Mouse (Mus musculus): ENCODE data around the gene Galk1.

Gene Galk1

GRCm38 (mm10) chr11:116009661-116010060 lies 2.9 kb downstream of the Galk1 start:
- no peak for DNase-seq

- DNase-seq, result no peak
These were observed 3.6 kb downstream of the Galk1 start for GRCm38 (mm10) chr11:116008832-116009375.

DNA sequence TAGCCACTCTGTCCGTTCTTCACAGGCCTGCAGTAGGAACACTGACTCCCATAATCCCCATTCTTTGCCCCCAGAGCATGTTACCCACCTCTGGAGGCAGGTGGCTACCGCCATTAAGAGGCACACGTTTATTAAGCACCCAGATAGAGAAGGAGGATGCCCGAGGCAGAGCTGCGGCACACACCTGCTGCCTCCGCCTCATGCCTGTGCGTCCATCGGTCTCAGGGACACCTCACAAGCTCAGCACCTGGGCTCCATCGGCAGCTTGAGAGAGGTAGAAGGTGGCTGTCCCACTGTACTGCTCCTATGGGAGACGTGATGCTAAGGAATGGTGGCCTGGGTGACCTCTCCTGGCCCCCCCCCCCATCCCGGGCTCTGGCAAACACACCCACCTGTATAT lies 4.1 kb downstream of the Galk1 start:
- no peak for DNase-seq

DNA sequence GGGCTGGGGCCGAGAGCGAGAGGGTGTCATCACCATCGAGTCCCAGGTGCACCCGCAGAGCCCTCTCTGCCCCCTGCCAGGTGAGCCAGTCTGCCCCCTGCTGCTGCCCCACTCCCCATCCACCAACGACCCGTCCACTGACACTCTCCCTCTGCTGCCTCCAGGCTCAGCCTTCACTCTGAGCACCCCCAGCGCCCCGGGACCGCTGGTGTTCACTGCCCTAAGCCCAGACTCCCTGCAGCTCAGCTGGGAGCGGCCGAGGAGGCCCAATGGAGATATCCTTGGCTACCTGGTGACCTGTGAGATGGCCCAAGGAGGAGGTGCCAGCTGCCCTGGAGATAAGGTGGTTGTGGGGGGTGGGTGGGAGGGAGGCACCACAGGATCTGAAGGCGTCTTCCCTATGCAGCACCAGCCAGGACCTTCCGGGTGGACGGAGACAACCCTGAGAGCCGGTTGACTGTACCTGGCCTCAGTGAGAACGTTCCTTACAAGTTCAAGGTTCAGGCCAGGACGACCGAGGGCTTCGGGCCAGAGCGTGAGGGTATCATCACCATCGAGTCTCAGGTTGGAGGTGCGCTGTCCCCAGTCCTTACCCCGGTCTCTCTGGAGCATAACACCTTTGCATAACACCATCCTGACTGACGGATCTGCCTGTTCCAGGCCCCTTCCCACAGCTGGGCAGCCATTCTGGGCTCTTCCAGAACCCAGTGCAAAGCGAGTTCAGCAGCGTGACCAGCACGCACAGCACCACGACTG lies 5.2 kb downstream of the Galk1 start:
- no peak for DNase-seq

DNA sequence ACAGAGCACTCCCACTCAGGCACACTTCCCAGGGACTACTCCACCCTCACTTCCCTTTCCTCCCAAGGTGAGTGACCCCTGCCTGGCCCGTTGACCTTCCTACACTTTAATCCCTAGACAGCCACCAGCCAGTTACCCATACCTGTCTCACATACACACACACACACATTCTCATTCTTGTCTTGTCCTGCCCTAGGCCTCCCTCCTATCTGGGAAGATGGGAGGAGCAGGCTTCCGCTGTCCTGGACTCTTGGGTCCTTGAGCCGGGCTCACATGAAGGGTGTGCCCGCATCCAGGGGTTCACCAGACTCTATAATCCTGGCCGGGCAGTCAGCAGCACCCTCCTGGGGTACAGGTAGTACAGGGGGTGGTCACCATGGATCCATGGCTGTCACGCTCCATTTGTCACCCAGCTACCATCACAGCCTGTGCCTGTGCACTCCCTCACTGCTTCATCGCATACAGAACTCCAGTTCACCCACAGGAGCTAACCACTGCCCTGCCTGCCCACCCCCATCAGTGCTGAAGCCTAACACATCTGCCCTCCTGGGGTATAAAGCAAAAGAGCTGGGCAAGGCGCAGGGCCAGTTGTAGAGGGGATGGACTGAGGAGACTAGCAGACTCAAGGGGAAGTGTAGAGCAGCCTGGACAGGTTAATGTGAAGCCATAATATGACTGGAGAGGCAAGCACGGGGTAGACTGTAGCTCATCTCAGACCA lies 6.7 kb downstream of the Galk1 start:
- no peak for DNase-seq

DNA sequence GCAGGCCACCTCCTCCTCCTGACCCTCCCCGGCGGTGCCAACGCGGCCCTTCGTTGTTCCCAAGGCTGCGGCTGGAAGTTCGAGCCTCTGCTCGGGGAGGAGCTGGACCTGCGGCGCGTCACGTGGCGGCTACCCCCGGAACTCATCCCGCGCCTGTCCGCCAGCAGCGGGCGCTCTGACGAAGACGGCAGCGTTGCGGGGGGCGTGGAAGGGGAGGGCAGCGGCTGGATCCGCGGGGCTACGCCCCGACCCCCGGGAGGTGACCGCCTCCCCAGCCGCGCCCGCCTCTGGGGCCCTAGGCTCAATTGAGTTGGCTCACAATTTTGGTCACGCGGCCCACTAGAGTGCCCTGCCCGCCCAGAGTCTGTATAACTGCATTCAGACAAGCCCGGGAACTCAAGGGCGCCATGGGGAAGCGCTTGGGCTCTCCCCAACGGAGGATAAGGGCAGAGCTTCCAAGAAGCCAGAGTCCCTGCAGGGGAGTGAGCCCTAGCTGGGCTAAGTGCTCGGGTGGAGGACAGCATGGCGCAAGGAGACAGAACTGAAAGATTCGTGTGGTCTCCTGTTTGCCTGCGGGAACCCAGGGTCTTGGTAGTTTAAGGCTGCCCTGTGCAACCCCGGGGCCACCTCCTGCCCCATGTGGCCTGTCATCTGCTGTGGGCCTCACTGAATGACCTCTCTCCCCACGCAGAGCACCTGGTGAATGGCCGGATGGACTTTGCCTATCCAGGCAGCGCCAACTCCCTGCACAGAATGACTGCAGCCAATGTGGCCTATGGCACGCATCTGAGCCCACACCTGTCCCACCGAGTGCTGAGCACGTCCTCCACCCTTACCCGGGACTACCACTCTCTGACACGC lies 7.4 kb downstream of the Galk1 start:
- DNase-seq, result peak; percentile 73

DNA sequence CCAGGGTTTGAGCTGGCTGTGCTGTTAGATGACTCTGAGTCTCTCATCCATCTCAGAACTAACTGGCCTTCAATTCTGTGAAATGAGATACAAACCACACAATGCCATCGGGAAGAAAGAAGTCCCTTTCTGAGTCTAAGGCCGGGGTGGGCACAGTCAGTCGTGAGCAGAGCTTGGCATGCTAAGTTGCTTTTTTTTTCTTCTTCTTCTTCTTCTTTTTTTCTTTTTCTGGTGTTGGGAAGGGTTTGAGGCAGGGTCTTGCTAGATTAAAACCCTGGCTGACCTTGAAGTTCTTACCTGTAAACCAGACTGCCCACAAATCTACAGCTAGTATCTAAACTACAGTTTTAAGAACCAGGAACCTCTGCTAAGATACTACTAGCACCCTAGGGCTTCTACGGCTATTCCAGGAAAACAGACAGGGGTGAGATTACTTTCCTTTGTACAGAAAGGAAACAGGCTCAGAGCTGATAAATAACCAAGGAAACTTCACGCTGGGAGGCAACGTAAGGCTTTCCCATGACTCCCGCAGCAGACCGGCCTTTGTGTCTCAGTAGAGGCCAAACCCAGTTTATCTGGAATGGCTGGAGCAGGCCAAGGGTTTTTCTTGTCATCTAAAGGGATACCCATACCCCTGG lies 8.2 kb downstream of the Galk1 start:
- DNase-seq, result no peak

DNA sequence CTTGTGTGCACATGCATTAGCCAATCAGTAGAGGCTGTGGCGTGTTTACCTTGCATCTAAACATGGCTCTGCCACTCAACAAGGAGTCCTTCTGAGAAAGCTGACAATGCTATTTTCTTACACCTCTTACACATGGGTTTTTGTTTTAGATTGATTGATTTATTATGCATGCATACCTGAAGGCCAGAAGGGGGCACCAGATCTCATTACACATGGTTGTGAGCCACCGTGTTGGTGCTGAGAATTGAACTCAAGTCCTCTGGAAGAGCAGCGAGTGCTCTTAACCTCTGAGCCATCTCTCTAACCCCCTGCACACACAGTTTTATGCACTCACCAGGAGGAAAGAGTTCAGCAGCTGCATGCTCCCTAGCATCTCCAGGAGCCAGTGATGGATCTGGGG lies 9.6 kb downstream of the Galk1 start:
- DNase-seq, result no peak

DNA sequence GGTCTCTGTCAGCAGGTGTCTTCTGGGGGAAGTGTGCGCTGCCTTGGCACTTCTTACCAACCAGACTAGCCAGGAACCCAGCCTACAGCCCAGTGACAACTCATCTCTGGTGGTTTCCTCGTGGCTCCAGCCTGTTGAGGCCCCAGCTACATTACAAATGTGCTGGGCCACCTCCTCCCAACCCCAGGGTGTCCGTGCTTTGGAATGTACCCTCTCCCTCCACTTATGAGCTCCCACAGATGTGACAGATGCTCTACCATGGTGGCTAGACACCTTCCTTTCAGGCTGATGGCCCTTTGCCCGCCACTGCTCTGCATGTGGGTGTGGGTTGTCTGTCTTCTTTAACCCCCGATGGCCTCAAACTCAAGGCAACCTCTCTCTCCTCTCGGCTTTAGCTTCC lies 10.8 kb downstream of the Galk1 start:
- no peak for DNase-seq

DNA sequence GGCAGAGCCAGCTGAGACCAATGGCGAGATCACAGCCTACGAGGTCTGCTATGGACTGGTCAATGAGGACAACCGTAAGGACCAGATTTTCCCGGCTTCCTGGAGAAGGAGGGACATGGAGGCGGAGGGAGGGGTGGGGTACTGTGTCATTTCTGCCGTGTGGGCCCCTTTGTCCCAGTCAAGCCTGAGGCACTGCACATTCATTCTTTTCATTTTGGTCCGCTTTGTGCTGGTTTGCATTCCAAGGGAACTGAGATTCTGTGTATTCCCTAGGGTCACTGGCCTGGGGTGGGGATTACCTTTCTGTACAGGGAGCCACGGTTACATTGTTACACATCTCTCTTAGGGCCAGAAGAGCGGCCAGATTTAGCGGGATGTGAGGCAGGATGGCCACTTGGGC lies 11.9 kb downstream of the Galk1 start:
- DNase-seq, result no peak

DNA sequence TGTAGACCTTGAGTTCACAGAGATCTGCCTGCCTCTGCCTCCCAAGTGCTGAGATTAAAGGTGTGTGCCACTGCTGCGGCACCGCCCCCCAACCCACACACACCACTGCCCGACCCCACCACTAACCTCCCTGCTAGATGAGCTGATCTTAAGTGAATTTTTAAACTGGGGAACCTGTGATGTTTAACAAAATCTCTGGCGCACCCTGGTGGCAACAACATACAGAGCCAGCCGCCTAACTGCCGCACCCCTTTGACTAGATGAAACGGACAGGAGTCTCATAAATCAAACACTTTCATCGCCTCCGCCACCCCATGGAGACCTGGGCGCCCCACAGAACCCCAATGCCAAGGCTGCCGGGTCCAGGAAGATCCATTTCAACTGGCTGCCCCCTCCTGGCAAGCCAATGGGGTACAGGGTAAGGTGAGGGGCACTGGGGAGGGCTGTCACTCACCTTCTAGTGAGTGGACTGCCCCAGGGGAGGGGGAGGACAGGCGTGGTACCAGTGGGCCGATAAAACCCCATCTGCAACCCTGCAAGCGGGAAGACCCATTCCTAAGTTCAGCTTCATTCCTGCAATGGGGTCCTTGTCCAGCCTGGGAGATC lies 12.9 kb downstream of the Galk1 start:
- DNase-seq, result peak; percentile 84

GRCm38 (mm10) chr11:115999027-115999426 lies 13.5 kb downstream of the Galk1 start:
- DNase-seq, result no peak

DNA sequence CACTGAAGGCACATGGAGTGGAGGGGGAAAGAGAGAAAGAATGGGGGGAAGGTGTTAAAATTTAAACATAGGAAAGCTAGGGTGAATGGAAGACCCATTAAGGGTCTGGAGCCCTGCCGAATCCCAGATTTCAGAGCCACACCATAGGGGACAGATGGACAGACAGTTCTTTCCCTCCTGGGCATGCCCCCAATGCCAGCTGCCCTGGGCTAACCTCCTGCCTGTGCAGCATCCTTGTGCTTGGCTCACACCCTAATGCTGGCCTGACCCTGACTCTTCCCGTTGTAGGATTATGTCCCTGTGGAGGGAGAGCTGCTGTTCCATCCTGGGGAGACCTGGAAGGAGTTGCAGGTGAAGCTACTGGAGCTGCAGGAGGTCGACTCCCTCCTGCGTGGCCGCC lies 14.9 kb downstream of the Galk1 start:
- DNase-seq, result no peak

- no peak for DNase-seq
These were observed 15.5 kb downstream of the Galk1 start for GRCm38 (mm10) chr11:115997047-115997446.

- no peak for DNase-seq
These were observed 17.3 kb downstream of the Galk1 start for GRCm38 (mm10) chr11:115995256-115995655.

- DNase-seq, result no peak
These were observed 20.4 kb downstream of the Galk1 start for GRCm38 (mm10) chr11:115992098-115992497.

DNA sequence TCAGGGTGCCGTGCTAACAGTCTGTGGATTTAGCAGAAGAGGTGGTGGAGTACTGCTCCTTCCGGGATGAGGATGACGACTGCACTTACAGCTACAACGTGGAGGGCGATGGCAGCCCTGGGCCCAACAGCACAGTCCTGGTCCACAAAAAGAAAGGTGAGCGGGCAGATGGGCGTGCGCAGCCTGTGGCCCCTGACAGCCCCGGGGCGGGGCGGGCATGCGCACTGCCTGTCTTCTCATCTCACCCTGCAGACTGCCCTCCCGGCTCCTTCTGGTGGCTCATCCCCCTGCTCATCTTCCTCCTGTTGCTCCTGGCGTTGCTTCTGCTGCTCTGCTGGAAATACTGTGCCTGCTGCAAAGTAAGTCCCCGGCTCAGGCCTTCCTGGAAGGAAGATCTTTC lies 22.8 kb downstream of the Galk1 start:
- no peak for DNase-seq

GRCm38 (mm10) chr11:115983291-115983690 lies 29.2 kb downstream of the Galk1 start:
- DNase-seq, result no peak

- no peak for DNase-seq
These were observed 30.0 kb downstream of the Galk1 start for GRCm38 (mm10) chr11:115982472-115982871.

GRCm38 (mm10) chr11:115975544-115975943 lies 37.0 kb downstream of the Galk1 start:
- no peak for DNase-seq

DNA sequence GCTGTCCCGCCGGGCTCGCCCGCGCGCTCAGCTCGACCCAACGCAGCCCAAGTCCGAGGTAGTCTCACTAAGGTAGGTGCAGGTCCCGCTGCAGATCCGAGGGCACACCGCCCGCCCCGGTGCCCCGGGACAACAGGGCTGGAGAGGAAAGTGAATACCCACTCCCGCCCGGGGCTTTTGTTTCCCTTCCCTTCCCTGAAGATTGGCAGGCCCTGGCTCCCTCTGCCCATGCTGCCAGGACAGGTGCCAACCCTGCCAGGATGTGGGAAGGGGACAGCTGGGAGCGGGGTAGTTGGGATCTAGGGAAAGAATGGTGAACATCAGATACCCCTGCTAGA lies 37.5 kb downstream of the Galk1 start:
- no peak for DNase-seq

DNA sequence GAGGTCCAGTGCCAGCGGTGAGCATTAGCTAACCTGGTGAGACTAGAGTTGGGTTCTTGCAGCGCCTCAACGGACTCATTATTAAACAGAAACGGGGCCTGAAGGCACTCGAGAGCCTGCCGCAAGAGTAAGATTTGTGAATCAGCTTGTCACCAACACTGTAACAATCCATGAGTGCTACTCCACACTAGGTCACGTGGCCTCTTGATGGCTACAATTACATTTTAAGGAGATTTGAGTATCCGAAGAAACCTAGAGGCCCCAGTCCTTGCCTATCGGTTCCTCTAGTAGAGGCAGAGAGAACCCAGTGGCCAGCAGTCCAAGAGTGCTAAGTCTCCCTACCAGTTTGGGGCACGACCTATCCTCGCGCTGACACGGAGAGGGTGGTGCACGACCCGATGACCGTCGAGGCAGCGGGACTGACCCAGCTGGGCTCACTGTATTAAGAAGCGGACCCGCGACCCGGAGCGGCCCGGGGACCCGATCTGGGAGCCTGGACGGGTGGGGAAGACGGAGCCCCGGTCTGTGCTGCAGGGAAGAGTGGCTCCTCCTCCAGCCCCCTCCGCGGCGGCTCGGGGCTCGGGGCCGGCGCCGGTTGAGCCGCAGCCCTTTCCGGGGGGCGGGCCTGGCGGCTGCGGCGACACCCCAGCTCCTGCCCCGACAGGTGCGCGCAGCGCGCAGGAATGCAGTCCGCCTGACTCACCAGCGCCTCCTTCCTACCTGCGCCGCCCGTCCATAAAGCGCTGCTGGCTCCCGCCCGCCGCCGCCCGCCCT lies 38.0 kb downstream of the Galk1 start, which contains the start of gene Itgb4:
Gene Itgb4, plus strand, starts transcription at position 401 of the 774 bp plus-strand sequence.
- peak; percentile 72 for DNase-seq
